36 mouse cellular contexts compared by ENCODE assay signal in the genomic region with DNA sequence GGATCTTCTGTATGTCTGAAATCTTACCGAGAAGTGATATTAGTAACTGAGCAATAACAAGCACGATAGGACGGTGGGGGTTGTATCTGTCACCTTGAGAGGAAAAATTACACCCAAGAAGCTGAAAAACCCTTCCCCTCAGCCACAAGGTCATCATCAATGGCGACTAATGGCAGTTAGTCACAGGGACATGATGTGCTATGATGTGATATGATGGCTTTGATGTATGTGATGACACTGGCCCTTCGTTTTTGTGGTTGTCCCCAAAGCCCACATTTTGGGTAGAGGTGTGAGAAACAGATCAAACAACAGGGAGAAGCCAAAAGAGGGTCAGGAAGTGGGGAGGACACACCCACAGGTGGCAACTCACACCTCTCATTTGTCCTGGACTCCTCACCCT. TPM values are rescaled to one million over a fixed set of nuclear protein-coding genes. Genes with fewer than 3 reads are reported as not detected.
"Had no signal": no experiment of that assay in that cellular context is flagged by ENCODE, and none has a peak within 500 bp of the region (broad histone marks: within the 10 kb centered on the region; RNA-seq: fewer than 3 reads in every experiment).

No protein-coding gene starts in this region.

- H3K4me3 ChIP-seq: gastrocnemius, adult 2 months; heart, adult 2 months; heart, embryonic 13.5 days; heart, embryonic 15.5 days; hindbrain, embryonic 10.5 days; hindbrain, embryonic 12.5 days; kidney, embryonic 15.5 days; layer of hippocampus, adult 2 months; limb, embryonic 13.5 days; limb, embryonic 15.5 days; liver, embryonic 12.5 days had no signal

- H3K9ac ChIP-seq: heart, embryonic 13.5 days; heart, embryonic 15.5 days; hindbrain, embryonic 12.5 days; hindbrain, embryonic 14.5 days; kidney, embryonic 15.5 days; limb, embryonic 13.5 days; limb, embryonic 15.5 days; liver, embryonic 12.5 days; liver, embryonic 14.5 days had no signal

- H3K27ac ChIP-seq: gastrocnemius, adult 2 months; heart, adult 2 months; heart, embryonic 13.5 days; heart, embryonic 15.5 days; hindbrain, embryonic 10.5 days; hindbrain, embryonic 12.5 days; hindbrain, embryonic 14.5 days; kidney, embryonic 15.5 days; kidney, postnatal 0 days; layer of hippocampus, adult 2 months; limb, embryonic 13.5 days; limb, embryonic 15.5 days; liver, embryonic 12.5 days; liver, embryonic 14.5 days had no signal

- H3K27me3 ChIP-seq: heart, embryonic 13.5 days; heart, embryonic 15.5 days; hindbrain, embryonic 12.5 days; kidney, embryonic 15.5 days; limb, embryonic 13.5 days; limb, embryonic 15.5 days; liver, embryonic 12.5 days had no signal

- H3K36me3 ChIP-seq: heart, embryonic 13.5 days; heart, embryonic 15.5 days; hindbrain, embryonic 10.5 days; hindbrain, embryonic 12.5 days; kidney, embryonic 15.5 days; limb, embryonic 13.5 days; limb, embryonic 15.5 days; liver, embryonic 12.5 days had no signal

- H3K4me1 ChIP-seq: heart, embryonic 15.5 days; hindbrain, embryonic 10.5 days; hindbrain, embryonic 12.5 days; kidney, embryonic 15.5 days; limb, embryonic 13.5 days; limb, embryonic 15.5 days; liver, embryonic 12.5 days had no signal

- H3K9me3 ChIP-seq: heart, embryonic 13.5 days; heart, embryonic 15.5 days; hindbrain, embryonic 10.5 days; hindbrain, embryonic 12.5 days; kidney, embryonic 15.5 days; limb, embryonic 13.5 days; limb, embryonic 15.5 days; liver, embryonic 12.5 days had no signal

- DNase-seq: gastrocnemius, adult 2 months; gastrocnemius, postnatal 10 days; gastrocnemius, postnatal 25 days; heart, adult 2 months; heart, postnatal 4 days; kidney, adult 18-20 months; kidney, adult 8-10 months; kidney, postnatal 25 days; kidney, postnatal 4 days; left cerebral cortex, postnatal 4 days had no signal

- ATAC-seq: hindbrain, embryonic 16.5 days; intestine, embryonic 16.5 days; liver, embryonic 12.5 days had no signal

- H3K4me2 ChIP-seq: heart, embryonic 11.5 days; heart, embryonic 13.5 days; heart, embryonic 15.5 days; hindbrain, embryonic 12.5 days; hindbrain, embryonic 14.5 days; kidney, embryonic 15.5 days; limb, embryonic 13.5 days; limb, embryonic 15.5 days; liver, embryonic 12.5 days had no signal

RNA-seq across cellular contexts. Expression of gene Serpinb1b, which starts 6.6 kb away (rescaled TPM):
- total RNA-seq: gastrocnemius, adult 2 months; gastrocnemius, postnatal 25 days; granulocyte monocyte progenitor cell, adult 5-6 weeks; heart, adult 2 months; heart, postnatal 25 days; heart, postnatal 4 days had no signal
- polyA plus RNA-seq: heart, adult 2 months; heart, embryonic 11.5 days; heart, embryonic 13.5 days; heart, postnatal 0 days; intestine, embryonic 14.5 days; kidney, embryonic 15.5 days; kidney, postnatal 0 days; limb, embryonic 11.5 days; liver, adult 2 months; liver, embryonic 12.5 days; liver, embryonic 14.5 days had no signal

RNA-seq across cellular contexts. Expression of gene Serpinb9b, which starts 44.6 kb away (rescaled TPM):
- total RNA-seq: gastrocnemius, adult 2 months; gastrocnemius, postnatal 10 days; gastrocnemius, postnatal 25 days; granulocyte monocyte progenitor cell, adult 5-6 weeks; layer of hippocampus, adult 2 months; layer of hippocampus, postnatal 10 days; layer of hippocampus, postnatal 25 days; left cerebral cortex, adult 8-10 months; left cerebral cortex, postnatal 10 days; left cerebral cortex, postnatal 25 days; liver, adult 2 months had no signal
- polyA plus RNA-seq: limb, embryonic 11.5 days; limb, embryonic 13.5 days; liver, embryonic 12.5 days had no signal
